Mouse (Mus musculus) thymus, adult 2 months (tissue): Measurements from ENCODE around the gene Atic.

Experiments
- CTCF ChIP-seq: fragments of 200-500 bp; IDR thresholded peaks from 2 replicates; pipeline ENCODE4 v1.5.1; 2012; ENCODE audit warnings: mild to moderate bottlenecking, control low read depth, low read length, moderate library complexity, borderline replicate concordance; ENCODE audit not compliant: control insufficient read depth, poor library complexity, insufficient read depth; ENCODE audit errors: extremely low read depth
- POLR2A ChIP-seq: fragments of 200-500 bp; IDR thresholded peaks from 2 replicates; pipeline ENCODE4 v1.6.1; 2012; ENCODE audit warnings: mild to moderate bottlenecking, low read length, control low read depth, moderate library complexity; ENCODE audit not compliant: control insufficient read depth, poor library complexity, insufficient read depth; ENCODE audit errors: extremely low read depth

DNA sequence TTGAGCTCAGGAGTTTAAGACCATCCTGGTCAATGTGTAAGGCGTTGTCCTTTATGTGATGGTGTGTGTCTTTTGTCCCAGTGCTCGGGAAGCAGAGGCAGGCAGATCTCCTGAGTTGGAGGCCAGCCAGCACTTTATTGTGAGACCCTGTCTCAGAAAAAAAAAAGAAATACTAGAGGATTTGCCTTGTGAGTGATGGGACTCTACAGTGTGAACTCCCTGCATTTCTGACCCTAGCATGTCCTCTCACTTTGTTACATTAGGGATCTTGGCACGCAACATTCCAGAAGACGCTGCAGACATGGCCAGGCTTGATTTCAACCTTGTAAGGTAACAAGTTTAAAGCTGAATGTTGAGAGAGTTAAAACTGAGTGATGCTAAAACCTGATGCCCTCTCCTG lies 3.7 kb downstream of the Atic start:
- no peak for TF ChIP-seq CTCF
- no peak for TF ChIP-seq POLR2A
